Mouse (Mus musculus): ENCODE measurements around the gene Nadk. TPM values are rescaled to one million over a fixed set of nuclear protein-coding genes. Genes with fewer than 3 reads are reported as not detected.

Gene Nadk
- total RNA-seq, 1 experiment: 88.5 TPM

DNA sequence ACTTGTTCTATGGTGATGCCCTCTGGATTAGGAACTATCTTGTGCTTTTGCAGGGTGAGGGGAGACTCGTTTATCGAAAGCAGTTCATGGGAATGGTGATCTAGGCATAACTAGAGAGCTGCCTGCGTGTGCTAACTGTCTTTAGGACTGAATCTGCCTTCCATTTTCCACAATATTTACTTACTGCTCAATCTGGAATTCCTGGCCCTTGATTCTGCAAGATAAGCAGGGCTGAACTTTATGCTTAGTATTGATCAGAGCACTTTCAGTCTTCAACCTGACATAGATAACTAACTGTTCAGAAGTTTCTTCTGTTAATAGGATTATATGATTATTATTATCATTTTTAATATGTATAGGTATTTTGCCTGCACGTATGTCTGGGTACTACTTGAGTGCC is 43.0 kb downstream of the Nadk start:
- in situ Hi-C loops (cut with MboI; ENCODE audit: low sequenced_read_pairs in 2 of 2, unreplicated experiment in 2 of 2): no loop called here
- no peak overlapping the region for H3K9ac ChIP-seq (ENCODE audit: insufficient read depth, low read depth, low read length, poor library complexity, severe bottlenecking)
- no peaks in the 10 kb centered on the region for H3K4me1 ChIP-seq (ENCODE audit: control insufficient read depth in 2 of 2, insufficient read depth in 2 of 2, low read length in 2 of 2, poor library complexity in 1 of 2)
- no peaks in the 10 kb centered on the region for H3K9me3 ChIP-seq (ENCODE audit: control insufficient read depth, insufficient read depth, low read depth, low read length)
- peaks cover 13% of the 10 kb centered on the region for H3K36me3 ChIP-seq (ENCODE audit: control insufficient read depth, insufficient read depth, low read length, poor library complexity, severe bottlenecking)
- DNase-seq (ENCODE audit: low read depth, low spot score): no peak
- no peak overlapping the region for H3K27ac ChIP-seq (ENCODE audit: insufficient read depth, low read depth, low read length, poor library complexity, severe bottlenecking)
- H3K4me3 ChIP-seq (ENCODE audit: insufficient read depth in 1 of 2, low read depth in 1 of 2, low read length in 2 of 2, poor library complexity in 1 of 2, severe bottlenecking in 1 of 2): no peak overlapping the region
- no peak for TF ChIP-seq ZNF384 (IDR thresholded peaks at IDR 0.05; ENCODE audit: low read depth, low read length)
- no peak for TF ChIP-seq MAFK (IDR thresholded peaks at IDR 0.05; ENCODE audit: insufficient read depth, low read depth, low read length)
- TF ChIP-seq CHD2 (IDR thresholded peaks at IDR 0.05; ENCODE audit: low read depth, low read length): no peak
- no peak for TF ChIP-seq HCFC1 (IDR thresholded peaks at IDR 0.05; ENCODE audit: borderline replicate concordance, insufficient read depth, low read length)
- no peak for TF ChIP-seq ZC3H11A (IDR thresholded peaks at IDR 0.05; ENCODE audit: borderline replicate concordance, low read depth, low read length)

DNA sequence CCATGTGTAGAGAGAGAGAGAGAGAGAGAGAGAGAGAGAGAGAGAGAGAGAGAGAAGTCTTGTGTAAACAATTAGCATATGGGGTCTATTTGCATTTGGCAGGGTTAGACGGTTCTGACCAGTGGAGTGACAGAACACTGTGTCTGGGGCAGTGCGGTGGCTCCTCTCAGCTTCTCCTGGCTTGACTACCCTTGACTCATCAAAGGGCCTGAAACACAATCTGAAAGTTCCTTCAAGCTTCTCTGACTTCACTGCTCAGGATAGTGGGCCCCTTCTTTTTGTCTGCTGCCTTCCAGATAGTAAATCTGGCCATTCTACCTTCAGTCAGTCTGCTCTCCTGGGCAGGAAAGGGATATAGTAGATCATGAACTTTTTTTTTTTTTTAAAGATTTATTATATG is 44.6 kb downstream of the Nadk start:
- TF ChIP-seq MAFK (IDR thresholded peaks at IDR 0.05; ENCODE audit: insufficient read depth, low read depth, low read length) (no peak), HCFC1 (IDR thresholded peaks at IDR 0.05; ENCODE audit: borderline replicate concordance, insufficient read depth, low read length) (no peak), ZNF384 (IDR thresholded peaks at IDR 0.05; ENCODE audit: low read depth, low read length) (no peak), CHD2 (IDR thresholded peaks at IDR 0.05; ENCODE audit: low read depth, low read length) (no peak), ZC3H11A (IDR thresholded peaks at IDR 0.05; ENCODE audit: borderline replicate concordance, low read depth, low read length) (no peak)
- Histone ChIP-seq H3K4me3 (ENCODE audit: insufficient read depth in 1 of 2, low read depth in 1 of 2, low read length in 2 of 2, poor library complexity in 1 of 2, severe bottlenecking in 1 of 2) (no peak overlapping the region), H3K4me1 (ENCODE audit: control insufficient read depth in 2 of 2, insufficient read depth in 2 of 2, low read length in 2 of 2, poor library complexity in 1 of 2) (no peaks in the 10 kb centered on the region), H3K27ac (ENCODE audit: insufficient read depth, low read depth, low read length, poor library complexity, severe bottlenecking) (no peak overlapping the region), H3K9ac (ENCODE audit: insufficient read depth, low read depth, low read length, poor library complexity, severe bottlenecking) (no peak overlapping the region), H3K9me3 (ENCODE audit: control insufficient read depth, insufficient read depth, low read depth, low read length) (no peaks in the 10 kb centered on the region), H3K36me3 (ENCODE audit: control insufficient read depth, insufficient read depth, low read length, poor library complexity, severe bottlenecking) (peaks cover 19% of the 10 kb centered on the region)
- in situ Hi-C loops (cut with MboI; ENCODE audit: low sequenced_read_pairs in 2 of 2, unreplicated experiment in 2 of 2): no loop called here
- no peak for DNase-seq (ENCODE audit: low read depth, low spot score)

DNA sequence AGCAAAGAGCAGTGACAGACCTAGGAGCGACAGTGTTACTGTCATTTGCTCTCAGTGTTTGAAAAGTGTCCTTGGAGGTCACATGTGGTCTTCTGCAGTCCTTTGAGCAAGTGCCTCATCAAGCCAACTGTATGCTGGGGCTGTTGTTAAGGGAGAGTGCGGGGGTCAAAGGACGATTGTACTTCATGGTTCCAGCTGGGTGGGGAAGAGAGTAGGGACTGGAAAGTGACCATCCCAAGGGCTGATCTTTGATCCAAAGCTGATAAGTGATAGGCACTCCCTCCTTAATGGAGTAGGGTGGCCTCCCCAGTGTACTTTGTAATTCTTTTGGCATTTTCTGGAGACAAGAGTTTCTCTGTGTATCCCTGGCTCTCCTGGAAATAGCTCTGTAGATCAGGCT is 49.7 kb downstream of the Nadk start:
- H3K4me3 ChIP-seq (ENCODE audit: insufficient read depth in 1 of 2, low read depth in 1 of 2, low read length in 2 of 2, poor library complexity in 1 of 2, severe bottlenecking in 1 of 2): no peak overlapping the region
- no peak for DNase-seq (ENCODE audit: low read depth, low spot score)
- no peak overlapping the region for H3K9ac ChIP-seq (ENCODE audit: insufficient read depth, low read depth, low read length, poor library complexity, severe bottlenecking)
- TF ChIP-seq MAFK (IDR thresholded peaks at IDR 0.05; ENCODE audit: insufficient read depth, low read depth, low read length) (no peak), HCFC1 (IDR thresholded peaks at IDR 0.05; ENCODE audit: borderline replicate concordance, insufficient read depth, low read length) (no peak), CHD2 (IDR thresholded peaks at IDR 0.05; ENCODE audit: low read depth, low read length) (no peak), ZNF384 (IDR thresholded peaks at IDR 0.05; ENCODE audit: low read depth, low read length) (no peak), ZC3H11A (IDR thresholded peaks at IDR 0.05; ENCODE audit: borderline replicate concordance, low read depth, low read length) (no peak)
- no peak overlapping the region for H3K27ac ChIP-seq (ENCODE audit: insufficient read depth, low read depth, low read length, poor library complexity, severe bottlenecking)
- H3K9me3 ChIP-seq (ENCODE audit: control insufficient read depth, insufficient read depth, low read depth, low read length): no peaks in the 10 kb centered on the region
- no peaks in the 10 kb centered on the region for H3K4me1 ChIP-seq (ENCODE audit: control insufficient read depth in 2 of 2, insufficient read depth in 2 of 2, low read length in 2 of 2, poor library complexity in 1 of 2)
- in situ Hi-C loops (cut with MboI; ENCODE audit: low sequenced_read_pairs in 2 of 2, unreplicated experiment in 2 of 2): no loop called here
- peaks cover 22% of the 10 kb centered on the region for H3K36me3 ChIP-seq (ENCODE audit: control insufficient read depth, insufficient read depth, low read length, poor library complexity, severe bottlenecking)

DNA sequence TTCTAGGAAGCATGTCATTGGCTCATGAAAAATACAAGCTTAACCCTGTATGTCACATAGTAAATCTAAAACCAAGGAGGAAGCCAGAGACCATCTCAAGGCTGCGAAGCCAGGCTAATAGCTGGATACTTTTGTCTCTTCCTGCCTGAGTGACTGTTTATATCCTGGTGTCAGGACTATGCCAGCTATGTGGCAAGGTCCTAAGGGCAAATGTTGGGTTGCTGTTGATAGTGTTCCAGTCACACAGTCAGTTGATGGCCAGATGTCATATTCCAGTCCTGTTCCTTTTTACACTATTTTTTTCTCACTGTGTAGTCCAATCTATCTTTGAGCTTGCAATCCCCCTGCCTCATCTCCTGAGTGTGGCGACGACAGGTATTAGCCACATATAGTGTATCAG is 51.1 kb downstream of the Nadk start:
- H3K9me3 ChIP-seq (ENCODE audit: control insufficient read depth, insufficient read depth, low read depth, low read length): no peaks in the 10 kb centered on the region
- peaks cover 33% of the 10 kb centered on the region for H3K36me3 ChIP-seq (ENCODE audit: control insufficient read depth, insufficient read depth, low read length, poor library complexity, severe bottlenecking)
- no peak overlapping the region for H3K4me3 ChIP-seq (ENCODE audit: insufficient read depth in 1 of 2, low read depth in 1 of 2, low read length in 2 of 2, poor library complexity in 1 of 2, severe bottlenecking in 1 of 2)
- no peak for TF ChIP-seq ZNF384 (IDR thresholded peaks at IDR 0.05; ENCODE audit: low read depth, low read length)
- TF ChIP-seq MAFK (IDR thresholded peaks at IDR 0.05; ENCODE audit: insufficient read depth, low read depth, low read length): no peak
- no peak for TF ChIP-seq HCFC1 (IDR thresholded peaks at IDR 0.05; ENCODE audit: borderline replicate concordance, insufficient read depth, low read length)
- no peak for TF ChIP-seq CHD2 (IDR thresholded peaks at IDR 0.05; ENCODE audit: low read depth, low read length)
- no peak for TF ChIP-seq ZC3H11A (IDR thresholded peaks at IDR 0.05; ENCODE audit: borderline replicate concordance, low read depth, low read length)
- in situ Hi-C loops (cut with MboI; ENCODE audit: low sequenced_read_pairs in 2 of 2, unreplicated experiment in 2 of 2): no loop called here
- H3K4me1 ChIP-seq (ENCODE audit: control insufficient read depth in 2 of 2, insufficient read depth in 2 of 2, low read length in 2 of 2, poor library complexity in 1 of 2): no peaks in the 10 kb centered on the region
- H3K27ac ChIP-seq (ENCODE audit: insufficient read depth, low read depth, low read length, poor library complexity, severe bottlenecking): no peak overlapping the region
- no peak overlapping the region for H3K9ac ChIP-seq (ENCODE audit: insufficient read depth, low read depth, low read length, poor library complexity, severe bottlenecking)
- DNase-seq (ENCODE audit: low read depth, low spot score): no peak

DNA sequence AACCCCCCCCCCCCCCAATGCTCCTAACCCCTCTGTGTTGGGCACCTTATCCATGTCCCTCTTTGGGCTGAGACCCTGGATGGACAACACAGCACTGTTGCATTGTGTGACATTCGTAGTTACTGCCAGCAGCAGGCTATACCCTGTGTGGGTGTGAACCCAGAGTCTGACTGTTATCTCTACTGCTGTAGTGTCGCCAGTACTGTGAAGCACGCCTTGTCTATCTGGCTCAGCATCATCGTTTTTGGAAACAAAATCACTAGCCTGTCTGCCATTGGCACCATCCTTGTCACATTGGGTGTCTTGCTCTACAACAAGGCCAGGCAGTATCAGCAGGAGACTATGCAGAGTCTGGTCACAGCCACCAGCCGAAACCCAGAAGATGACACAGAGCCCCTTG is 56.1 kb downstream of the Nadk start:
- H3K9me3 ChIP-seq (ENCODE audit: control insufficient read depth, insufficient read depth, low read depth, low read length): no peaks in the 10 kb centered on the region
- peaks cover 0 to 3% of the 10 kb centered on the region in 2 experiments; a peak in 2 of 4 replicates for H3K4me1 ChIP-seq (ENCODE audit: control insufficient read depth in 2 of 2, insufficient read depth in 2 of 2, low read length in 2 of 2, poor library complexity in 1 of 2)
- H3K9ac ChIP-seq (ENCODE audit: insufficient read depth, low read depth, low read length, poor library complexity, severe bottlenecking): no peak overlapping the region
- no peak overlapping the region for H3K27ac ChIP-seq (ENCODE audit: insufficient read depth, low read depth, low read length, poor library complexity, severe bottlenecking)
- in situ Hi-C loops (cut with MboI; ENCODE audit: low sequenced_read_pairs in 2 of 2, unreplicated experiment in 2 of 2): no loop called here
- H3K4me3 ChIP-seq (ENCODE audit: insufficient read depth in 1 of 2, low read depth in 1 of 2, low read length in 2 of 2, poor library complexity in 1 of 2, severe bottlenecking in 1 of 2): no peak overlapping the region
- peaks cover 35% of the 10 kb centered on the region for H3K36me3 ChIP-seq (ENCODE audit: control insufficient read depth, insufficient read depth, low read length, poor library complexity, severe bottlenecking)
- DNase-seq (ENCODE audit: low read depth, low spot score): no peak
- TF ChIP-seq MAFK (IDR thresholded peaks at IDR 0.05; ENCODE audit: insufficient read depth, low read depth, low read length): no peak
- TF ChIP-seq CHD2 (IDR thresholded peaks at IDR 0.05; ENCODE audit: low read depth, low read length): no peak
- TF ChIP-seq ZC3H11A (IDR thresholded peaks at IDR 0.05; ENCODE audit: borderline replicate concordance, low read depth, low read length): no peak
- no peak for TF ChIP-seq HCFC1 (IDR thresholded peaks at IDR 0.05; ENCODE audit: borderline replicate concordance, insufficient read depth, low read length)
- no peak for TF ChIP-seq ZNF384 (IDR thresholded peaks at IDR 0.05; ENCODE audit: low read depth, low read length)
